Mouse (Mus musculus) forebrain, embryonic 14.5 days (tissue): Measurements from ENCODE around the gene Gzmk. TPM values are rescaled to one million over a fixed set of nuclear protein-coding genes. Genes with fewer than 3 reads are reported as not detected.

ENCODE experiments used
- ATAC-seq: fragments of 200-750 bp; cut with Nextera tagmentation; 2 replicates; pipeline ENCODE4 v1.8.0; 2017; ENCODE audit warnings: mild to moderate bottlenecking, moderate library complexity
- DNase-seq: peaks from one replicate; pipeline ENCODE4 v3.0.0-alpha.2; 2015; ENCODE audit warnings: low spot score
- H3K27ac ChIP-seq: fragments of 300-500 bp; sonication (generic); 2 replicates; pipeline ENCODE4 v1.5.1; 2014; ENCODE audit warnings: low read depth, mild to moderate bottlenecking, control low read depth, low read length, moderate library complexity
- H3K27me3 ChIP-seq: fragments of 300-500 bp; sonication (generic); replicated peaks from 2 replicates; pipeline ENCODE4 v1.6.1; 2014; ENCODE audit warnings: low read length, control low read depth, mixed read lengths; ENCODE audit not compliant: control insufficient read depth, insufficient read depth
- H3K36me3 ChIP-seq: fragments of 300-500 bp; sonication (generic); 2 replicates; pipeline ENCODE4 v1.6.1; 2014; ENCODE audit warnings: low read length, control low read depth; ENCODE audit not compliant: control insufficient read depth, insufficient read depth
- H3K4me1 ChIP-seq: fragments of 300-500 bp; sonication (generic); 2 replicates; pipeline ENCODE4 v1.6.1; 2014; ENCODE audit warnings: antibody characterized with exemption, low read length, control low read depth; ENCODE audit not compliant: control insufficient read depth, insufficient read depth
- H3K4me2 ChIP-seq: fragments of 300-500 bp; sonication (generic); 2 replicates; pipeline ENCODE4 v1.6.1; 2014; ENCODE audit warnings: mild to moderate bottlenecking, control low read depth, low read length
- H3K4me3 ChIP-seq: fragments of 300-500 bp; sonication (generic); 2 replicates; pipeline ENCODE4 v1.5.1; 2014; ENCODE audit warnings: low read depth, low read length, control low read depth
- H3K9ac ChIP-seq: fragments of 300-500 bp; sonication (generic); 2 replicates; pipeline ENCODE4 v1.6.1; 2014; ENCODE audit warnings: mild to moderate bottlenecking, low read length, control low read depth, moderate library complexity
- H3K9me3 ChIP-seq: fragments of 300-500 bp; sonication (generic); replicated peaks from 2 replicates; pipeline ENCODE4 v1.6.1; 2016; ENCODE audit warnings: low read length, control low read depth, mixed read lengths; ENCODE audit not compliant: control insufficient read depth
- WGBS: fragments of 180-500 bp; shearing (Covaris S2); extraction: QIAGEN DNeasy Blood & Tissue Kit; methylation state at CpG from one replicate; pipeline ENCODE4 v1.1.7; 2014; 5-methylcytosine and 5-hydroxymethylcytosine counted together
- polyA plus RNA-seq: library from polyadenylated mRNA; unstranded; fragments of >200 nt; fragmentation: Nextera tagmentation; extraction: Ambion mirVana; gene quantifications from 2 replicates; pipeline ENCODE4 v1.2.1, GENCODE M21; 2014

Gzmk gene
- polyA plus RNA-seq, 1 experiment from 2014 or later, result not detected

- Histone ChIP-seq H3K36me3 (no peaks in the 10 kb centered on the region), H3K9ac (no peak overlapping the region), H3K27ac (no peak overlapping the region), H3K9me3 (no peaks in the 10 kb centered on the region), H3K27me3 (no peaks in the 10 kb centered on the region), H3K4me3 (no peak overlapping the region), H3K4me1 (no peaks in the 10 kb centered on the region), H3K4me2 (no peak overlapping the region)
- WGBS, result 88% methylated on average over 9 of the region's 9 CpGs
- ATAC-seq (no peak), DNase-seq (no peak)
Observed at GRCm38 (mm10) chr13:113197872-113198502, 27.7 kb downstream of the Gzmk start.

DNA sequence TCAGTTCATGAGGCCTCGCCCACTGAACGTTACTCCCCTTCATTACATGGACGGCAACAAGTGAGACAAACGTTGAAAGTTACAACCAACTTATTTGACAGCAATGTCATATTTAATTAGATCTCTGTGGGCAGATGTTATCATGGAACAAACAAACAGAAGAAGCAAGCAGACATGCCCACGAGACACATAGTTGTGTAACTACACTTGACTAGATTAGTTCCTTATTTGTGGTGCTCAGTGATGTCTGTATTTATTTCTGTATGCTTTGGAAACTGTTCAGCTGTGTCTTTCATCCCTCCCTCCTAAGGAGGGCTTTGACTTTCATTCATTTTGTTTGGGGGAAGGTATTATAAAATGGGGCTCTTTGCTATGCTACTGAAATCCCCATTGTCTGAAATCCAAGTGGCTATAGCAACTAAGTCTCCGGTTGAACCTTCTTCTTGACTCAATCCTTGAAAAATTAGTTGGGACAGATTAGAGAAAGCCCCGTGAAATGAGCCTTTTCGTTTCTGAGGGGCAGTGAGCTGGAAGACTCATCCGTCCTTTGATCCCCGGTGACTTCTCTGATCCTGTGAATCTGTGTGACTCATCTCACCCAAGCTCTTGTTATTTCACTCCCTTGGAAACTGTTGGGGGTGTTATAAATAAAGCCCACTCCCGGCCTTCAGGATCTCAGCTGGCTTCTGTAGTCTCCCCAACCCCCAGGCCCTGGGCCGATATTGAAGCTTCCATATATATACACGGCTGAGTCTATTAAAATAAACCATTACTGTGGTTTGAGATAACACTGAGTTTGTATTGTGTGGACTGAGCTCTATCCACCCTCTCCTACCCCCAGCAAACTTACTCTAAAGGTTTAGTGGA, 28.7 kb downstream of the Gzmk start:
- 61% methylated on average over 13 of the region's 13 CpGs for WGBS
- no peak overlapping the region for H3K9ac ChIP-seq
- H3K9me3 ChIP-seq, result no peaks in the 10 kb centered on the region
- H3K4me1 ChIP-seq, result no peaks in the 10 kb centered on the region
- no peak overlapping the region for H3K27ac ChIP-seq
- H3K4me2 ChIP-seq, result no peak overlapping the region
- no peaks in the 10 kb centered on the region for H3K36me3 ChIP-seq
- no peak for DNase-seq
- ATAC-seq, result no peak
- H3K27me3 ChIP-seq, result no peaks in the 10 kb centered on the region
- H3K4me3 ChIP-seq, result no peak overlapping the region

- 89% methylated on average over 4 of the region's 4 CpGs for WGBS
Observed at GRCm38 (mm10) chr13:113183720-113184119, 42.0 kb downstream of the Gzmk start.

DNA sequence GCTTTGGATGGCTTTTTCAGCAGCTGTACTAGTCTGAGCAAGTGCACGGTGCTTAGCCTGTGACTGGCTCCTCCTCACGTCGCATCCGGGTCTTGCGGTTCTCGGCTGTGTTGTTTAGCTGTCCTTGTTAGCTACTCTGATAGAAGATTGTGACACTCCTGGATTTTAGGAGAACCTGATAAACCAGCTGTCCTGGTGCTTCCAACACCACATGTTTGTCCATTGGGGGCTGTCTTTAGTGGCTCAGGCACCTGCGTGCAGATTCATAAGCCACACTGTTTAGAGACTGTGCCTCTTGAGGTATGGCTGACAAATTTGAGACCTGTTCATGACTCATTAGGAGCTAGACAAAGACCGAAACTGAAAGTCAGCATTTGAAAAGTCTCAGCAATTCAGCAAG, 42.4 kb downstream of the Gzmk start:
- Histone ChIP-seq H3K4me2 (no peak overlapping the region), H3K9ac (no peak overlapping the region), H3K9me3 (no peaks in the 10 kb centered on the region; the same call in 1 of the 2 replicates), H3K27ac (no peak overlapping the region), H3K36me3 (no peaks in the 10 kb centered on the region), H3K4me3 (no peak overlapping the region), H3K27me3 (no peaks in the 10 kb centered on the region), H3K4me1 (no peaks in the 10 kb centered on the region)
- WGBS, result 92% methylated on average over 8 of the region's 8 CpGs
- no peak for DNase-seq
- ATAC-seq, result no peak

More at GRCm38 (mm10) chr13:113183720-113184119, 42.0 kb downstream of the Gzmk start:
- H3K36me3 ChIP-seq, result no peaks in the 10 kb centered on the region
- H3K9ac ChIP-seq, result no peak overlapping the region
- H3K9me3 ChIP-seq, result no peaks in the 10 kb centered on the region; the same call in 1 of the 2 replicates
- no peaks in the 10 kb centered on the region for H3K27me3 ChIP-seq
- H3K4me1 ChIP-seq, result no peaks in the 10 kb centered on the region
- no peak overlapping the region for H3K4me2 ChIP-seq
- H3K27ac ChIP-seq, result no peak overlapping the region
- ATAC-seq (no peak), DNase-seq (no peak)
- no peak overlapping the region for H3K4me3 ChIP-seq

GRCm38 (mm10) chr13:113174162-113174561, 51.5 kb downstream of the Gzmk start:
- Histone ChIP-seq H3K27ac (no peak overlapping the region), H3K4me1 (no peaks in the 10 kb centered on the region), H3K9ac (no peak overlapping the region), H3K36me3 (no peaks in the 10 kb centered on the region), H3K4me2 (no peak overlapping the region), H3K27me3 (no peaks in the 10 kb centered on the region), H3K4me3 (no peak overlapping the region), H3K9me3 (no peaks in the 10 kb centered on the region)
- WGBS, result 93% methylated on average over 6 of the region's 6 CpGs
- DNase-seq (no peak), ATAC-seq (no peak)

DNA sequence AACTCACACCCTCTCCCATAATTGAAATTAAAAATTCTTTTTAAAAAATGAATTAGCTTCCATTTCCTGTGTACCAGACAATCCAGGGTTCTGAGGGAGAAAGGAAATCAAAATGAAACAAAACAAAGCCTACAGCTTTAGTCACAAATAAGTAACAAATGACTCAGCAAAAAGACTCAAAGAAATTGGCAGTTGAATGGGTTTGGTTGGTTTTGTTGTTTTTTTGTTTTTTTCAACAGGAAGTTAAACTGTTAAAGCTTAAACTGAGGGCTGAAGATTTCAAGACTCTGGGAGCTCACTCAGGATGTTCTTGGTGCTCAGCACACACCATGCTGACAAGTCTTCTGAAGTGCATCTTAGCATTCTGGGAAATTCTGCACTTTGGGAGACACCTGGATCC, 55.5 kb downstream of the Gzmk start:
- ATAC-seq (no peak), DNase-seq (no peak)
- Histone ChIP-seq H3K27ac (no peak overlapping the region), H3K9ac (no peak overlapping the region), H3K4me3 (no peak overlapping the region), H3K4me2 (no peak overlapping the region), H3K27me3 (no peaks in the 10 kb centered on the region), H3K36me3 (no peaks in the 10 kb centered on the region), H3K4me1 (no peaks in the 10 kb centered on the region), H3K9me3 (no peaks in the 10 kb centered on the region)

DNA sequence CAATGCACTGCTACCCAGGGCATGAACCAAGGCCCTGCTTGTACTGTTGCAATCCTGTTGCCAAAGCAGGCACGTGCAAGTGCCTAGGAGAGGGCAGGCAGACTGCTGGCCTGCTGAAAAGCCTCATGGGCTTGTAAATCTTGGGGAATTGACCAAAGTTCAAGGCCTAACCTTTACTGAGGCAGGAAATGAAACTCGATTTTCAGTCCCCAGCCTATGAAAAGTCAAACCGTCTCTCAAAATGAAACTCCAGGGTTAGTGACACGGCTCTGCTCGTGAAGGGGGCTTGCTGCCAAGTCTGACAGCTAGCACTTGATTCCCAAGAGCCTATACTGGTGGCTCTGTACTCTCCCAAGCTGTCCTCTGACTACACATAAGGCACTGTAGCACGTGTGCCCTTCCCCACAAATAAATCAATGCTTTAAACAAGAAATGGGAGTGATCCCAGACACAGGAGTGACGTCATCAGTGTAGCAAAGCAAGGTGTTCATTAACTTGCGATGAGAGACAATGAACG, 57.6 kb downstream of the Gzmk start:
- Histone ChIP-seq H3K27ac (no peak overlapping the region), H3K4me2 (no peak overlapping the region), H3K36me3 (no peaks in the 10 kb centered on the region), H3K9me3 (no peaks in the 10 kb centered on the region), H3K4me3 (no peak overlapping the region), H3K9ac (no peak overlapping the region), H3K27me3 (no peaks in the 10 kb centered on the region), H3K4me1 (no peaks in the 10 kb centered on the region)
- 82% methylated on average over 9 of the region's 9 CpGs for WGBS
- ATAC-seq, result no peak
- no peak for DNase-seq

DNA sequence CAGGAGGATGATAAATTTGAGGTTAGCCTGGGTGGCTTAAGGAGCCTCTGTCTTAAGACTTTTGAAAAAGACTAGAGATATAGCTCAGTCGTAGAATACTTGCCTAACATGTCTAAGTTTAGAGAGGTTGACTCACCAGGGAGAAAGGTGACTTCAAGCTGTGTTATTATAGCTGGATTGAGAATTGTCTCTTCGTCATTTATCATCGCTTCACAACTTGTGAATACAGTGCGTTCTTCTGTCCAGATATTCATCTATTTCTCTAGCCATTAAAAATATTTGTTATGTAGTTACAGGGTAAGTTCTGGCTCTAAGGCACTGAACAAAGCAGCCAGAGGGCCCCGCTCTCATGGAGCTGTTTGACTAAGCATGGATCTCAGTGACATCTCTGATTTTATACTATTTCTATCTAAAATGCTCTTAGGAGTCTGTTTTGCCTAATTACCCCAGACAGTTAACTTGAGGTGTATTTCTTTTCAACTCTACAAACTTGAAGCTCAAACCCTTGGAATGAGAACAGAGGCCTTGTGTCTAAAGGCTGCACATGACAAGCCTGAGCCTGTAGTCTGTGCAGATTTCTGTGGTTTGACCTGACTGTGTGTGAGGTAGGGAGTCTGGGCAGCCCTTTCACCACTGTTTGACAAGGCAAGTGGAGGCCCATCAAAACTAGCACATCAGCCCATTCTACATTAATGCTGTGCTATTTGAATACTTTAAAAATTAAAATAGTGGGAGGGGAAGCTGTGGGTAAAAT, 61.3 kb downstream of the Gzmk start:
- DNase-seq (no peak), ATAC-seq (no peak)
- Histone ChIP-seq H3K36me3 (no peaks in the 10 kb centered on the region), H3K4me2 (no peak overlapping the region), H3K4me1 (no peaks in the 10 kb centered on the region), H3K9me3 (no peaks in the 10 kb centered on the region), H3K4me3 (no peak overlapping the region), H3K27me3 (no peaks in the 10 kb centered on the region), H3K27ac (no peak overlapping the region), H3K9ac (no peak overlapping the region)
- WGBS, result 89% methylated on average over 5 of the region's 5 CpGs
